ENCODE assay signal across 9 mouse cellular contexts in the genomic region with DNA sequence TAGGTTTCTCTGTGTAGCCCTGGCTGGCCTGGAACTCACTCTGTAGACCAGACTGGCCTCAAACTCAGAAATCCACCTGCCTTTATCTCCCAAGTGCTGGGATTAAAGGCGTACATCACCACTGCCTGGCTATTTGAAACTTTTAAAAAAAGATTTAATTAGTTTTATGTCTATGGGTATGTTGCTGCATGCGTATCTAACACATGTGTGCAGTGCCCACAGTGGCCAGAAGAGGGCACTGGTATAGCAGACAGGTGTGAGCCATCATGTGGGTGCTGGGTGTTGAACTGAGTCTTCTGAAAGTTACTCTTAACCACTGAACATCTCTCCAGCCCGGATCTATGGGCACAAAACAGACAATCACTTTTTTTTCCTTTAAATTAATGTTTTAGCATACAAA. TPM values are rescaled to one million over a fixed set of nuclear protein-coding genes. Genes with fewer than 3 reads are reported as not detected.
DNase-seq lines count a peak whose midpoint lies in the region; ATAC-seq and TF ChIP-seq lines count a peak whose summit lies in the region.
"Had no signal": no experiment of that assay in that cellular context is flagged by ENCODE, and none has a peak within 500 bp of the region (broad histone marks: within the 10 kb centered on the region; RNA-seq: fewer than 3 reads in every experiment).

No protein-coding gene starts in this region.

- 74% methylated on average over 3 of the region's 3 CpGs for WGBS in liver, embryonic 14.5 days (ENCODE audit: insufficient replicate concordance)
- WGBS in embryonic facial prominence, embryonic 10.5 days: 92% methylated on average over 3 of the region's 3 CpGs

- peak; percentile 74 for TF ChIP-seq CTCF in liver, embryonic 14.5 days (IDR thresholded peaks at IDR 0.05; ENCODE audit: low read depth)

- DNase-seq in cerebellum, postnatal 36 days: peak; percentile 20 to 22
- no peak for DNase-seq in cerebellum, adult 11-12 months
- DNase-seq in spleen, adult 12 weeks (ENCODE audit: low spot score): peak; percentile 32
- no peak for DNase-seq in spleen, postnatal 36 days (ENCODE audit: low spot score in 2 of 2)
- peak in 2 of 3 experiments; percentile 17 to 26 for DNase-seq in liver, embryonic 14.5 days (ENCODE audit: low read depth in 3 of 3, low spot score in 3 of 3)
- DNase-seq in thymus, postnatal 36 days: peak; percentile 33 to 50
- no peak for DNase-seq in embryo, embryonic 10.5 days (ENCODE audit: low spot score)
- DNase-seq in embryonic facial prominence, embryonic 10.5 days (ENCODE audit: low spot score): no peak

- no peak for ATAC-seq in liver, embryonic 14.5 days (ENCODE audit: insufficient read depth)

- no peak for TF ChIP-seq EP300 in liver, embryonic 14.5 days (IDR thresholded peaks at IDR 0.05; ENCODE audit: low read depth)

- H3K9ac ChIP-seq in liver, embryonic 14.5 days (replicated peaks): no peak overlapping the region
- H3K9ac ChIP-seq: midbrain, embryonic 12.5 days had no signal

- H3K9me3 ChIP-seq in liver, embryonic 14.5 days (ENCODE audit: control insufficient read depth, low read length): no peaks in the 10 kb centered on the region
- 0 out of 2 replicates have a peak, but pooled peaks cover 2% of the 10 kb centered on the region for H3K9me3 ChIP-seq in embryonic facial prominence, embryonic 10.5 days
- H3K9me3 ChIP-seq: midbrain, embryonic 12.5 days had no signal

- H3K4me2 ChIP-seq in liver, embryonic 14.5 days (ENCODE audit: low read depth): no peak overlapping the region
- H3K4me2 ChIP-seq: midbrain, embryonic 12.5 days had no signal

- no peaks in the 10 kb centered on the region for H3K36me3 ChIP-seq in liver, embryonic 14.5 days (replicated peaks; ENCODE audit: control insufficient read depth, insufficient read depth, low read depth)
- peaks cover 15% of the 10 kb centered on the region; the same call in 1 of the 2 replicates for H3K36me3 ChIP-seq in embryonic facial prominence, embryonic 10.5 days (replicated peaks)
- H3K36me3 ChIP-seq: midbrain, embryonic 12.5 days had no signal

- no peak overlapping the region for H3K27ac ChIP-seq in liver, embryonic 14.5 days
- H3K27ac ChIP-seq in embryonic facial prominence, embryonic 10.5 days (replicated peaks): no peak overlapping the region
- H3K27ac ChIP-seq: midbrain, embryonic 12.5 days had no signal

- no peaks in the 10 kb centered on the region for H3K4me1 ChIP-seq in liver, embryonic 14.5 days (replicated peaks; ENCODE audit: control insufficient read depth in 2 of 2, insufficient read depth in 2 of 2, low read length in 1 of 2)
- H3K4me1 ChIP-seq in embryonic facial prominence, embryonic 10.5 days: 0 out of 2 replicates have a peak, but pooled peaks cover 3% of the 10 kb centered on the region

- H3K27me3 ChIP-seq in liver, embryonic 14.5 days (ENCODE audit: control insufficient read depth, insufficient read depth, low read length): no peaks in the 10 kb centered on the region
- H3K27me3 ChIP-seq in embryonic facial prominence, embryonic 10.5 days (replicated peaks; ENCODE audit: low read depth, poor library complexity, severe bottlenecking): no peaks in the 10 kb centered on the region
- H3K27me3 ChIP-seq: midbrain, embryonic 12.5 days had no signal

- no peak overlapping the region for H3K4me3 ChIP-seq in liver, embryonic 14.5 days (ENCODE audit: insufficient read depth in 1 of 2, low read depth in 2 of 2, low read length in 2 of 2)
- H3K4me3 ChIP-seq in embryonic facial prominence, embryonic 10.5 days: no peak overlapping the region
- H3K4me3 ChIP-seq: midbrain, embryonic 12.5 days had no signal

RNA-seq across cellular contexts. Expression of a gene that starts 7.5 kb away (rescaled TPM):
- 1.4 and 1.6 TPM in 2 replicates for polyA plus RNA-seq in liver, embryonic 14.5 days (2012; rRNA removed)
- polyA plus RNA-seq in liver, embryonic 14.5 days (2014; fragmentation: Nextera tagmentation; extraction: Ambion mirVana): 1.1 and 1.2 TPM in 2 replicates
- 5.8 and 6.0 TPM in 2 replicates for polyA plus RNA-seq in embryonic facial prominence, embryonic 10.5 days (2016; fragmentation: Nextera tagmentation; extraction: Ambion mirVana)

RNA-seq across cellular contexts. Expression of a gene that starts 42.3 kb away (rescaled TPM):
- 1.0 and 2.1 TPM in 2 replicates for polyA plus RNA-seq in liver, embryonic 14.5 days (2012; rRNA removed)
- 0.27 TPM in 1 of 2 replicates, not detected in the other for polyA plus RNA-seq in liver, embryonic 14.5 days (2014; fragmentation: Nextera tagmentation; extraction: Ambion mirVana)
- polyA plus RNA-seq in embryonic facial prominence, embryonic 10.5 days (2016; fragmentation: Nextera tagmentation; extraction: Ambion mirVana): 0.40 and 0.47 TPM in 2 replicates

Comparison
In these comparisons a context has a peak if more than half of its experiments do, and no peak if none do; other contexts are left out.
1. DNase-seq: peak in cerebellum, postnatal 36 days (2 of 2), spleen, adult 12 weeks (single experiment), liver, embryonic 14.5 days (2 of 3) and thymus, postnatal 36 days (2 of 2); none in cerebellum, adult 11-12 months (single experiment), spleen, postnatal 36 days (0 of 2), embryo, embryonic 10.5 days (single experiment) and embryonic facial prominence, embryonic 10.5 days (single experiment).